Mouse (Mus musculus): Measurements from ENCODE around the gene Pias4.

- TF ChIP-seq CTCF (IDR thresholded peaks at IDR 0.05; ENCODE audit: low read depth, low read length) (no peak), POLR2A (IDR thresholded peaks at IDR 0.05; ENCODE audit: insufficient read depth, low read length) (no peak), EP300 (IDR thresholded peaks at IDR 0.05; ENCODE audit: insufficient read depth, low read depth, low read length) (no peak)
Observed at GRCm38 (mm10) chr10:81192968-81193501, 25.3 kb upstream of the Pias4 start.
